Comparison of ENCODE assay signal across 8 mouse cellular contexts in the genomic region with DNA sequence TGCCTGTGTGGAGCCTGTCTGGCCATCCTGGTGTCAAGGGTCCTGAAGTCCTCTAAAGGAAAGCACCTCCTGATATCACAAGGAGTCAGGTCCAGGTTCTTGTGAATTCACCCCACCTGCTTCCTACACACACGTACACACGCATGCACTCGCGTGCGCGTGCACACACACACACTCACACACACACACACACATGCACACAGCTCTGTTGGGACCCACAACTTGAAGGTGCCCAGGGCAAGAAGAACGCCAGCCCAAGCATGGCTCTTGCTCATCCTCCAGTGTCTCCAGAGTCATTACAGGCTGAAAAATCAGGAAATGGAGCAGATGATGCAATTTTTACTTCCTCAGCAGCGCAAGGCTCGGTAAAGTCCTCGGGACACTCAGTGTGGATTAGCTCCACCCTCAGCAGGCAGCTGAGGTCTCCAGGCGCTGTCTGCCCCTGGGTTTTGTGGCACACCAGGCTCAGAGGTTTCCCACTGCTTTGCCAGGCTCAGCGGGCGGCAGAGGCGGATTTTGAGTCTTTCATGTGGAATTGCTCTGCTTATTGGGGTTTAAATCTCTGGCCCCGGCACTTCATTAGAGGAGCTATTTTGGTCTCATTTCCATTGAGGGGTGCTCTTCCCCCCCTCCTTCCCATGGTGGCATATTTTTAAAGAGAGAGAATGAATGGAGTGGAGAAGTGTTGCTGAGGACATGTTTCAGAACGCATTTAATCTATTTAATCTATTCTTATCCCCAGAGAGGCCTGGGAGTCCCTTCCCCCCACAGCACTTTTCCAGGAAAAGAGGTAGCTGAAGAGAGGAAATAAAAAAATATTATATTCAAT. TPM values are rescaled to one million over a fixed set of nuclear protein-coding genes. Genes with fewer than 3 reads are reported as not detected.
DNase-seq lines count a peak whose midpoint lies in the region; ATAC-seq lines count a peak whose summit lies in the region.

No protein-coding gene starts in this region.

- intact Hi-C loops in heart, postnatal 10 days (cut with DNase I), result no loop called here

- peak; percentile 58 to 78 for DNase-seq in adrenal gland, adult (ENCODE audit: inconsistent age in 2 of 2, low spot score in 1 of 2)
- DNase-seq in adrenal gland, adult 8-10 months, result no peak
- DNase-seq in adrenal gland, postnatal 10 days, result peak; percentile 61
- peak; percentile 28 to 34 for DNase-seq in heart, postnatal 10 days
- no peak for DNase-seq in layer of hippocampus, postnatal 25 days (ENCODE audit: extremely low spot score in 1 of 2, low spot score in 1 of 2)
- no peak for DNase-seq in urinary bladder, postnatal 14 days (ENCODE audit: low spot score)
- DNase-seq in cerebellum, adult 9-10 months, result no peak

- peak; percentile 84 for ATAC-seq in megakaryocyte progenitor cell, adult 5-6 weeks (replicated peaks; ENCODE audit: poor library complexity)

RNA-seq across cellular contexts. Expression of gene Cdhr3, which starts 46.9 kb away (rescaled TPM):
- total RNA-seq in adrenal gland, adult 8-10 months (2022), result under 1 TPM in 2 of 4 experiments, not detected in 2; 0.15 to 0.30 TPM
- under 1 TPM in 1 of 2 experiments, not detected in 1; 0.27 TPM for total RNA-seq in adrenal gland, postnatal 10 days (2021)
- under 1 TPM in 1 of 2 experiments, not detected in 1; 0.77 TPM for total RNA-seq in heart, postnatal 10 days (2021)
- not detected in 2 replicates for total RNA-seq in megakaryocyte progenitor cell, adult 5-6 weeks (2015)
- total RNA-seq in megakaryocyte progenitor cell, adult 5-6 weeks (2017), result not detected in 2 replicates
- total RNA-seq in layer of hippocampus, postnatal 25 days (2021), result 1 to 10 TPM in 1 of 2 experiments, under 1 TPM in 1; 0.66 to 2.3 TPM

Comparison
In these comparisons a context has a peak if more than half of its experiments do, and no peak if none do; other contexts are left out.
1. DNase-seq: peak in adrenal gland, adult (2 of 2), adrenal gland, postnatal 10 days (single experiment) and heart, postnatal 10 days (2 of 2); none in adrenal gland, adult 8-10 months (single experiment), layer of hippocampus, postnatal 25 days (0 of 2), urinary bladder, postnatal 14 days (single experiment) and cerebellum, adult 9-10 months (single experiment).